Mouse (Mus musculus) stomach, embryonic 15.5 days (tissue): Measurements from ENCODE around the gene Btg3. TPM values are rescaled to one million over a fixed set of nuclear protein-coding genes. Genes with fewer than 3 reads are reported as not detected.
"Not testable (repeated sequence)": the region's sequence is repeated elsewhere in the genome, so short reads cannot be mapped to it uniquely, and the experiment has no call there.

Source experiments
- ATAC-seq: fragments of 200-750 bp; cut with Nextera tagmentation; 2 replicates; pipeline ENCODE4 v1.8.0; 2017; ENCODE audit warnings: low read depth, moderate number of reproducible peaks, moderate TSS enrichment; ENCODE audit not compliant: insufficient read depth, low FRiP score
- H3K27ac ChIP-seq: fragments of 300-500 bp; sonication (generic); 2 replicates; pipeline ENCODE4 v1.5.1; 2015; ENCODE audit warnings: mild to moderate bottlenecking, inconsistent platforms
- H3K27me3 ChIP-seq: fragments of 300-500 bp; sonication (generic); replicated peaks from 2 replicates; pipeline ENCODE4 v1.6.1; 2015; ENCODE audit warnings: inconsistent platforms
- H3K36me3 ChIP-seq: fragments of 300-500 bp; sonication (generic); 2 replicates; pipeline ENCODE4 v1.6.1; 2015; ENCODE audit warnings: inconsistent platforms
- H3K4me1 ChIP-seq: fragments of 300-500 bp; sonication (generic); 2 replicates; pipeline ENCODE4 v1.6.1; 2015; ENCODE audit warnings: inconsistent platforms
- H3K4me2 ChIP-seq: fragments of 300-500 bp; sonication (generic); 2 replicates; pipeline ENCODE4 v1.6.1; 2015; ENCODE audit warnings: mild to moderate bottlenecking, inconsistent platforms
- H3K4me3 ChIP-seq: fragments of 300-500 bp; sonication (generic); replicated peaks from 2 replicates; pipeline ENCODE4 v1.5.1; 2015; ENCODE audit warnings: inconsistent platforms
- H3K9ac ChIP-seq: fragments of 300-500 bp; sonication (generic); 2 replicates; pipeline ENCODE4 v1.6.1; 2015; ENCODE audit warnings: inconsistent platforms
- H3K9me3 ChIP-seq: fragments of 300-500 bp; sonication (generic); 2 replicates; pipeline ENCODE4 v1.6.1; 2016; ENCODE audit warnings: inconsistent platforms
- WGBS: fragments of 180-500 bp; shearing (Covaris S2); methylation state at CpG from one replicate; pipeline ENCODE4 v1.1.7; 2015; 5-methylcytosine and 5-hydroxymethylcytosine counted together
- polyA plus RNA-seq: library from polyadenylated mRNA; unstranded; fragments of >200 nt; fragmentation: Nextera tagmentation; extraction: Ambion mirVana; gene quantifications from 2 replicates; pipeline ENCODE4 v1.2.1, GENCODE M21; 2015

Btg3 gene
- polyA plus RNA-seq, 1 experiment from 2014 or later, result 52.0 TPM

DNA sequence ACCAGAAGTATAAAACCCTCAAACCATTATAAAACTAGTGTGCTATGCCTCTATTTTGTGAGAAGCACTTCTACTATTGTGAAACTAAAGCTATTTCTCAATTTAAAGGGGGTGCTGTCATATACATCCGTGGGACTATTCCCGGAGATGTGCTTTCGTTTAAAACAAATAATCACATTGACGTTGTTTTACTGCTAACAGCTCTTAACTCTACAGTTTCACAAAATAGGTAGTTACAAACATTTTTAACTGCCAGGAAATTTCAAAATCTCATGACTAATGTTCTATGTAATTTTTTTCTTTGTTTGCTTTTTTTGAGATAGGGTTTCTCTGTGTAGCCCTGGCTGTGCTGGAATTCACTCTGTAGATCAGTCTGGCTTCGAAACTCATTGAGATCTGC is 1.5 kb upstream of the Btg3 start:
- no peak overlapping the region for H3K4me3 ChIP-seq
- 65% methylated on average over 5 of the region's 5 CpGs for WGBS
- H3K27me3 ChIP-seq, result no peaks in the 10 kb centered on the region
- ATAC-seq, result no peak
- 0 out of 2 replicates have a peak, but pooled peaks cover 8% of the 10 kb centered on the region for H3K4me1 ChIP-seq
- H3K36me3 ChIP-seq, result no peaks in the 10 kb centered on the region
- no peak overlapping the region for H3K4me2 ChIP-seq
- H3K9ac ChIP-seq, result no peak overlapping the region
- no peaks in the 10 kb centered on the region for H3K9me3 ChIP-seq
- no peak overlapping the region for H3K27ac ChIP-seq

GRCm38 (mm10) chr16:78375821-78376691 is 936 bp downstream of the Btg3 start:
- Histone ChIP-seq H3K36me3 (peaks cover 6% of the 10 kb centered on the region; the same call in 1 of the 2 replicates), H3K27me3 (no peaks in the 10 kb centered on the region), H3K4me2 (peak overlapping the region; percentile 86), H3K9ac (peak overlapping the region; percentile 84), H3K27ac (peak overlapping the region; percentile 82), H3K9me3 (no peaks in the 10 kb centered on the region), H3K4me1 (0 out of 2 replicates have a peak, but pooled peaks cover 8% of the 10 kb centered on the region), H3K4me3 (peak overlapping the region; percentile 94)
- ATAC-seq, result peak; percentile 48
- WGBS, result under 1% methylated on average over 67 of the region's 100 CpGs

GRCm38 (mm10) chr16:78375222-78375621 is 1.8 kb downstream of the Btg3 start:
- Histone ChIP-seq H3K36me3 (peaks cover 6% of the 10 kb centered on the region; the same call in 1 of the 2 replicates), H3K27me3 (no peaks in the 10 kb centered on the region), H3K4me1 (0 out of 2 replicates have a peak, but pooled peaks cover 8% of the 10 kb centered on the region), H3K4me3 (peak overlapping the region; percentile 94), H3K27ac (no peak overlapping the region), H3K9ac (no peak overlapping the region), H3K4me2 (peak overlapping the region; percentile 86), H3K9me3 (no peaks in the 10 kb centered on the region)
- no peak for ATAC-seq
- 38% methylated on average over 10 of the region's 10 CpGs for WGBS

DNA sequence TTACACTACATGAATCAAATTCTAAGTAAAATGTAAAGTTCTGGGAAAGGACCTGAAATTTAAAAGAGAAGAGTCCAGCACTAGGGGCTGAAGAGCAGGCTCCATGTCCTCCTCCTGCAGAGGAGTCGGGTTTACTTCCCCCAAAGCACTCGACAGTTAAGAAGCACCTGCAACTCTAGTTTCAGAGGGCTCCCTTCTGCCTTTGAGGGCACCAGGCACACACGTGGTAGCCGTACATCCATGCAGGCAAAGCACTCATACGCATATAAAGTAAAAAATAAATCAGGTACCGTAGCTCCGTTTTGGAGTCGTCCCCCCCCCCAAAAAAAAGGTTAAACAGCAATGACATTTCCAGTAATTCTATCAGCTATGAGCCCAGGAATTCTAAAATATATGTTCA is 3.2 kb downstream of the Btg3 start:
- Histone ChIP-seq H3K27ac (no peak overlapping the region), H3K4me3 (no peak overlapping the region), H3K36me3 (peaks cover 6% of the 10 kb centered on the region; the same call in 1 of the 2 replicates), H3K9me3 (no peaks in the 10 kb centered on the region), H3K4me1 (0 out of 2 replicates have a peak, but pooled peaks cover 8% of the 10 kb centered on the region), H3K9ac (no peak overlapping the region), H3K27me3 (no peaks in the 10 kb centered on the region), H3K4me2 (no peak overlapping the region)
- no peak for ATAC-seq
- 72% methylated on average over 8 of the region's 8 CpGs for WGBS

DNA sequence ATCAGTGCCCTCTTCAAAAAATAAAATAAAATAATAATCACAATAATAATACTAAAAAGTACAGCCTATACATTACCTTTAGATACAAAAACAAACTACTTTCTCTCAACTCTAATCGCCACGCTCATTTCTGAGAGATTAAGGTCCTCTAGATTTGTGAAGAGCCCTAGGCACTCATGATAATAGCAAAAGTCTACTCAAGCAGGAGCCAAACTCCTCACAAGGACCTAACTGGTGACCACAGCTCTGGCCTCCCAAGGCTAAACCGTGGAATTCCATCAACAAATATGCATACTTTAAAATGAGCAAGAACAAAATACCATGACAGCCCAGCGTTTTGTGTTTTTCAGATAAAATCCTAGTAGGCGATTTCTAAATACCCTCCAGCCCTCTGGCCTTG is 4.2 kb downstream of the Btg3 start:
- 0 out of 2 replicates have a peak, but pooled peaks cover 8% of the 10 kb centered on the region for H3K4me1 ChIP-seq
- 89% methylated on average over 5 of the region's 5 CpGs for WGBS
- ATAC-seq, result no peak
- H3K9ac ChIP-seq, result no peak overlapping the region
- no peaks in the 10 kb centered on the region for H3K9me3 ChIP-seq
- H3K36me3 ChIP-seq, result peaks cover 7% of the 10 kb centered on the region; the same call in 1 of the 2 replicates
- no peaks in the 10 kb centered on the region for H3K27me3 ChIP-seq
- no peak overlapping the region for H3K4me2 ChIP-seq
- H3K4me3 ChIP-seq, result no peak overlapping the region
- no peak overlapping the region for H3K27ac ChIP-seq

DNA sequence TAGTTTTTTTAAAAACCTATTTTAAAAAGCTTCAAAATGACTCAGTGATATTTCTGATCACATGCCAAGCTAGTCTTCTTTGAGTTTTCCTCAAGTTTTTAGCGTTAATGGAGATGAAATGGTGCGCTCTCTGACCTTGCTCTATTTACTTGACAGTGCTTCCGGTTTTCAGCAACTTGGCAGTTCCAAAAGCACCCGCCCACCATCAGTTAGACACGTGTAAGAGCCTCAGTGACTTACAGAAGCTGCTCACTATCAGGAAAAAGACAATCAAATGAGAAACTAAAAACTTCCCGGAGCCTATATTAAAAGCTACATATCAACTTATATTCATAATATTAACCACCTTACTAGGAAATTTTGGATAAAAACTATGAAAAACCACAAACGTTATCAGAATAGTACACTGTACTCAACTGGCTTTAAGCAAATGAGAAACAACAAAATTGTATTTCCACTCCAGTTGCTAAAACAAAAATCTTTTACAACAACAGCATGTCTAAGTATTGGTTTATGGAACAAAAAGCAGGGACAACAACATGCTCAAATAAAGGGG is 5.4 kb downstream of the Btg3 start:
- no peak overlapping the region for H3K4me3 ChIP-seq
- H3K4me2 ChIP-seq, result no peak overlapping the region
- no peak overlapping the region for H3K27ac ChIP-seq
- WGBS, result 57% methylated on average over 7 of the region's 7 CpGs
- H3K9ac ChIP-seq, result no peak overlapping the region
- ATAC-seq, result no peak
- no peaks in the 10 kb centered on the region for H3K9me3 ChIP-seq
- H3K27me3 ChIP-seq, result no peaks in the 10 kb centered on the region
- peaks cover 11% of the 10 kb centered on the region; the same call in 1 of the 2 replicates for H3K36me3 ChIP-seq
- H3K4me1 ChIP-seq, result 0 out of 2 replicates have a peak, but pooled peaks cover 5% of the 10 kb centered on the region

DNA sequence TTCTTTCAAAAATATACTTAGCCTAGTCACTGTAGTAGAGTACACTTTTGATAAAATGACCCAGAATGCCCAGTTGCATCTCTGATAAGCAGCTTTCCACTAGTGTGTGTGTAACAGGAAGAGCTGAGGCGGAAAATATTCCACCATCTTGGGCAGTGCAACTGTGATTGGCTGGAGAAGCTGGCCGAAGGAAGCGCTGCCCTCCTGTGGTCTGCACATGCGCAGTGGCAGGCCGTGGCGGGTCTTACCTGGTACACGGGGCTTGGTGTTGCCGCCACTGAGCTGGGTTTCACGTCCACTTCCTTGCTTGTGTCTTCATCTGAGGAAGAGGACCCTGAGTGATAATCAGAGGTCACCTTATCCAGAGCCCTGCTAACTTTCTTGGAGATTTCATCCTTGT is 12.4 kb downstream of the Btg3 start:
- not testable (repeated sequence) for H3K9me3 ChIP-seq, H3K4me3 ChIP-seq, H3K9ac ChIP-seq, H3K4me2 ChIP-seq, H3K4me1 ChIP-seq, H3K27ac ChIP-seq, H3K27me3 ChIP-seq, ATAC-seq
- 96% methylated on average over 9 of the region's 9 CpGs for WGBS
- peaks cover 15% of the 10 kb centered on the region; the same call in 1 of the 2 replicates for H3K36me3 ChIP-seq

- H3K4me3 ChIP-seq, result no peak overlapping the region
- H3K4me2 ChIP-seq, result no peak overlapping the region
- H3K9ac ChIP-seq, result no peak overlapping the region
- no peaks in the 10 kb centered on the region for H3K27me3 ChIP-seq
- ATAC-seq, result no peak
- H3K27ac ChIP-seq, result no peak overlapping the region
- WGBS, result 89% methylated on average over 4 of the region's 4 CpGs
- peaks cover 21% of the 10 kb centered on the region for H3K36me3 ChIP-seq
- H3K9me3 ChIP-seq, result no peaks in the 10 kb centered on the region
- no peaks in the 10 kb centered on the region for H3K4me1 ChIP-seq
Observed at GRCm38 (mm10) chr16:78361466-78361865, 15.5 kb downstream of the Btg3 start.

- Histone ChIP-seq H3K4me3 (no peak overlapping the region), H3K27ac (no peak overlapping the region), H3K4me1 (no peaks in the 10 kb centered on the region), H3K36me3 (peaks cover 12% of the 10 kb centered on the region), H3K4me2 (no peak overlapping the region), H3K9ac (no peak overlapping the region), H3K9me3 (no peaks in the 10 kb centered on the region), H3K27me3 (no peaks in the 10 kb centered on the region)
- ATAC-seq, result no peak
- 94% methylated on average over 3 of the region's 3 CpGs for WGBS
Observed at GRCm38 (mm10) chr16:78357757-78358156, 19.2 kb downstream of the Btg3 start.

DNA sequence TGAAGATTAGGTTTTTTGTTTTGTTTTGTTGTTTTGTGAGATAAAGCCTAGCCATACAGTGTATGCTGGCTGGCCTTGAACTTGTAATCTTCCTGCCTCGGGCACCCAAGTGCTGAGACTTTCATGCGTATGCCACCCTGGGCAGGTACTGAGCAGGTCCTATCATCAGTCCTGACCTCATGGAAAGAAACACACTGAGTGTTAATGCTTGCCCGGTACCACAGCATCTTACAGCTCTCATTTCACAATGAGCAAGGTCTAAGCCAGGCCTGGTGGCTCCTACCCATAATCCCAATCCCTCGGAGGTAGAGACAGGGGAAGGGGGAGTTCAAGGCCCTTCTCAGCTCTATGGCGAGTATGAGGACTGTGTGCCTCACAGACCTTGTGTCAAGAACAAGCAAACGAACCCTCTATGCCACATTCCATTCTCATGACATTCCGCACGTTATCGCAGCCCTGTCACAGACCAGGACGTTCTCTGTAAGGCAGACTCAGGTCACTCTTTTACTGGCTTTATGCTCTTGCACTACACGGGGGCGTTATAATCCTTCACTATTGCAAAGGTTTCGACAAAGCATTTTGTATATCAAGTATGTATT is 29.6 kb downstream of the Btg3 start:
- 65% methylated on average over 13 of the region's 13 CpGs for WGBS
- no peak for ATAC-seq
- Histone ChIP-seq H3K27me3 (no peaks in the 10 kb centered on the region), H3K4me1 (no peaks in the 10 kb centered on the region), H3K27ac (no peak overlapping the region), H3K9me3 (no peaks in the 10 kb centered on the region), H3K9ac (no peak overlapping the region), H3K36me3 (peaks cover 9% of the 10 kb centered on the region), H3K4me2 (no peak overlapping the region), H3K4me3 (no peak overlapping the region)

GRCm38 (mm10) chr16:78346662-78347327 is 30.2 kb downstream of the Btg3 start:
- no peaks in the 10 kb centered on the region for H3K4me1 ChIP-seq
- H3K36me3 ChIP-seq, result peaks cover 9% of the 10 kb centered on the region
- no peak for ATAC-seq
- 73% methylated on average over 2 of the region's 2 CpGs for WGBS
- no peak overlapping the region for H3K27ac ChIP-seq
- H3K9me3 ChIP-seq, result no peaks in the 10 kb centered on the region
- no peaks in the 10 kb centered on the region for H3K27me3 ChIP-seq
- H3K4me2 ChIP-seq, result no peak overlapping the region
- H3K9ac ChIP-seq, result no peak overlapping the region
- no peak overlapping the region for H3K4me3 ChIP-seq
